Mouse (Mus musculus) cerebellum, postnatal 36 days (tissue): ENCODE data around the gene Gli1.

Experiments used
- DNase-seq, 2 experiments: peaks; one replicate each; pipeline ENCODE4 v3.0.0; 2021 to 2022; ENCODE audit warnings: mixed read lengths in 2 of 2

The Gli1 gene

DNA sequence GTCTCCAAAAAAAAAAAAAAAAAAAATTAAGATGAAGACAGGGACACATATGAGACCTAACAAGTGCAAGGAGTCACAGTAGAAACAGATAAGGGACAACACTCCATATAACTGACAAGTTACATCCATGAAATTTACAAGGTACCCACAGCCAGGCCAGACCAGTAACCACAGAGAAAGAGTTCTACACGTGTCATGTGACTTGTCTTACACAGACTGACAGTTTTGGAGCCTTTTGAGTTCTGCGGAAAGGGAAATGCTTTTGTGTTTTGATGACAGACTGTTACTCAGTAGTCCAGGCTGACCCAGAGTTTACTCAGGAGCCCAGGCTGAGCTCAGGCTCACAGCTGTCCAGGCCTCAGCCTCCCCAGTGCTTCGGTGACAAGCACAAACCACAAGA lies 1.3 kb upstream of the Gli1 start:
- no peak for DNase-seq

DNA sequence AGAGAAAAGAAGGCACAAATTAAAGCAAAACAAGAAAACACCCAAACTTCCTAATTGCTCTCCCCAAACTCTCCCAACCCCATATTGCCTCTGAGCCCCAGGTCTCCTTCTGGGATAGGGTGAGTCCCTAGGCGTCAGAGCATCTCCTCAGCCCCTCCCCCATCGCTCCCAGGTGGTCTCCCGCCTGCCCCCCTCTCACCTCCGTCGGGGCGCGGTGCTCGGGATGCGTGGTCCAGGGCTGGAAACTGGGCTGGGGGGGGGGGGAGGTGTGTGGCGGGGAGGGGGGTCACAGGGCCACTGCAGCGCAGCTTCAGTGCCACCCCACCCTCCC lies 449 bp downstream of the Gli1 start:
- no peak for DNase-seq

DNA sequence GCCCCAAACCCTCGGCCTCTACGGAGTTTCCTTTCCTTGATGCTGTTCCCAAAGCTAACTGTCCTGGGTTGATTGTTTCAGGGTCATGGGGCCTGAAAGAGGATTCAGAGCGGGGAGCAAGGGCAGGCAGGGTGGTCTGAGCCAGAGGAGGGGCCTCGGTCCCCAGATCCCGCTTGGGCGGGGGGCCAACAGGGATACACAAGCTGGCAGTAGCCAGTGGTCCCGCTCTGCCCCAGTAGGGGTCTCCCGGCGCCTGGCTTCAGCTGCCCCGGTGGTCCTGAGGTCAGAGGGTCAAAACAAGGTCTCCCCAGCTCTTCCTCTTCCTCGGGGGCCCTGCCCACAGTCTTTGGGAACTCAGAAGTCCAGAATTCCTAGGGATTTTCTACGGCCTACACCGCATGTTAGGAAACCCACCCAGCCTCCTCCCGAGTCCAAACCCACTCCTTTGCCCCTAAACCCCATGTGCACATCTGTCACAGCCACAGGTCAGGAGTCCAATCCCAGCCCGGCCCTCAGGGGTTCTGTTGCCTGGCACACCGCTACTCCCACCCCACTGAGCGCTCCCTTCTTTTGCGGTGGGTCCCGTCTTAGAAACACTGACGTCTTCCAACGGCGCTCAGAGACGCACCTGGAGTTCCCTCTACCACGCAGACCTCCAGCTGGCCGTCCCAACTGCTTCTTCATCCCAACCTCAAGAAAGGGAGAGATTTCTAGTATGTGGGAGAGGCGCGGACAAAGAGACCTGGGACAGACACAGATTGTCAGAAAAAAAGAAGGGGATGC lies 1.0 kb downstream of the Gli1 start:
- DNase-seq = no peak

DNA sequence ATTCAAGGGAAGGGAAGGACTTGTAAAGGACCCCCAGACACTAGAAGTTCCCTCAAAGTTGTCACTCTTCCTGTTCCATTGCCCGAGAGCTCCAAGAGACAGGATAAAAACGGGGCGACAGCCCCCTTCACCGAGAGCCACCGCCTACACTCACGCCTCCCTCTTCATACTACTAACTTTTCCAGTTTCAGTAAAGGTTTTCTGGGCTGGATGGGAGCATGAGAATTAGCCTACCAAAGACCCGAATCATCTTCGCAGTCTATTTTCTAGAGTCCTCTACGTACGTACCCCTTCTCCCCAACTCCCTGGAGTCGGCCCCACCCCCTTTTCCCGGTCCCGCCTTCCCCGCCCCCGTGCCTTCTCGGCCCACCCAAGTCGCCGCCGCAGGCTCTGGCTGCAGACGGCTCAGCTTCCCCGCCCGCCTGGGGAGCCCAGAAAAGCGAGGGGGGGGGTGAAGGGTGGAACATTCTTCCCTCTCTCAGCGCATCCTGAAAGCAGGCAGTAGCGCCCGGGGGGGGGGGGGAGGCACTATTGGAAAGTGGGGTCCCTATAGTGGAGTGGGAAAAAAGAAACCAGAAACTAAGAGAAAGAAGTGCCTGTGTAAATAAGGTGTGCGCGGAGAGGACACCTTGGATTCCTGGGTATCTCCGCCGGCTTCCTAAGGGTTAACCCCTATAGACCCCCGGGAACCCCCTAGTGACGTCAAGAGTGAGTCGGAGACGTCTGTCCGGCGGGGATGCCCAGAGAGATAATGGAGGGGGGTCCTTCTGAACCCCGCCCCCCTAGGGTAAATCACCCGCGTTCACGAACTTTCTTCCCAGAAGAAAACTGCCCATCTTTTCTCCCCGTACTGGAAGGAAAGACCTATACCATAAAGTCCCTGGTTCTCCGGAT lies 1.8 kb downstream of the Gli1 start:
- no peak for DNase-seq

DNA sequence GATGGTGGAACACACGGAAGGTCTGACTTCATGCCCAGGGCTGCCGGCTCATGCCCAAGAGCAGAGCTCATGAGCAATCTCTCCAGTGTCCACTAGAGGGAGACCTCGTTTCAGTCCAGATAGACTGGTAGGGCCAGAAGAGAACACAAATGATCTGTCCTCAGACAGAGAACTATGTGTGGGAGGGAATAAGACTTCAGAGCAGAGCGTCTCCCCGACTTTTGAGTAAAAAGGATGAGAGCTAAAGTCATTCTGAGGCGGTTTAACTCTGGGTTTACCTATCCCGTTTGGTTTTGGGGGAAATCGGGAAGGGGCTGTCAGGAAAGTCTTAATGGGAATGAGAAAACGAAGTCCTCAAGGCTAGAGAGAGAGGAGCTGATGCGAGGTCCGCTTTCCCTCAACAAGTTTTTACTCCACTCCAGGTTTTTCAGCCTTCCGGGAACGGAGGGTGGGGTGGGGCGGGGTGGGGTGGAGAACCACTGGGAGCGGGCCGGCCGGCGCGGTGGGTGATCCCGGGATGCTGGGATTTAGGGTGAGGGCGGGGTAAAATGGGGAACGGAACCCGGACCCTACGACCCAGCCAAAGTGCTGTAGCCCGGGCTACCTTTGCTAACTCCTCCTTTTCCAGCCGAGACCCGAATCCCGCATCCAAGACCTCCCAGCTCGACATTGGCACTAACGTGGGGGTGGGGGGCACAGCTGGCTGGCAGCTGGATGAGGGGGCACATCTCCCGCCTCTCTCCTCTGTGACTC lies 2.7 kb downstream of the Gli1 start:
- DNase-seq = peak; percentile 87 to 94

DNA sequence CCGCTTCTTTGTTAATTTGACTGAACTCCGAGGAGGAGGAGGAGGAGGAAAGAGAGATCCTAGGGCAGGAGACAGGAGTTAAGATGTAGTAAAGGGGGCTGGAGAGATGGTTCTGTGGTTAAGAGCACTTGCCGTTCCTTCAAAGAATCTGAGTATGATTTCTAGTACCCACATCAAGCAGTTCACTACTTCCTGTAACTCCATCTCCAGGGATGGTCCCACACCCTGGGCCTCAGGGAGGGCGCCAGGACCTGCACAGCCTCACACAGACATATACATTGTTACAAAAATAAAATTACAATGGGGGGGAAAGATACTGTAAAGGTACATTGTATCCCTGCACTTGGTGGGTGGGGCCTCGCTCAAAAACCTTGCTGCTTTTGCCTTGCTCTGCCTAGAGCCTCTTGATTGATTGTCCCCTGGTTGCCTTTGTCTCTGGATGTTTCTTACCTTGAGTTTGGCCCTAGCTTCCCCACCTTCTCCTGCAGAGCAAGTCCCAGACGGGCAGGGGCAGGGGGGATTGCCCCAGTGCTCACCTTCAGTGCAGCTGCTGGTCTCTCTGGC lies 4.2 kb downstream of the Gli1 start:
- no peak for DNase-seq

DNA sequence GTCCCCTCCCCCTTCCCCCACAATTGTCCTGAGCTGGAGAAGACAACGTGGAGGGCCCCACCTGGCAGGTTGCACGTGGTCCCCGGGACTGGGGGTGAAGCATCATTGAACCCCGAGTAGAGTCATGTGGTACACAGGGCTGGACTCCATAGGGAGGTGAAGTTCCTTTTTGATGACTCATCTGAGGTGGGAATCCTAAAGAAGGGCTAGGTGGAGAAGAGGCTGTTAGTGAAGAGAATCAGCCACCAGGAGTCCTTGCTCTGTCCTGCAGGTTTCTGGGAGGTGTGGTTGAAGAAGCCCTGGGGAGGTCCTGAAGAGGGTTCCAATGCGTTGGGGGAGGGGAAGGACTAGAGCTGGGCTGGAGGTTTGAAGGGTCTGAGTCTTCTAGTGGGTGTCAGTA lies 4.8 kb downstream of the Gli1 start:
- no peak for DNase-seq

DNA sequence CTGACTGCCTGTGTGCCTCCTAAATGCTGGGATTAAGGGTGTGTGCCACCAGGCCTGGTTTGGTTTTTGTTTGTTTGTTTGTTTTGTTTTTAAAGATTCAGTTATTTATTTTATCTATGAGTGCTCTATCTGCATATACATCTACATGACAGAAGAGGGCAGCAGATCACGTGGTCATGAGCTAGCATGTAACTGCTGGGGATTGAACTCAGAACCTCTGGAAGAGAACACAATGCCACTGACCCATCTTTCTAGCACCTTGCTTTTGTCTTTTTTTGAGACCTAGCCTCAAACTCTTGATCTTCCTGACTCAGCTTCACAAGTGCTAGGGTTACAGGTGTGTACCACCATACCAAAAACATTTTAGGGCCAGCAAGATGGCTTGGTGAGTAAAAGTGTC lies 6.5 kb downstream of the Gli1 start:
- DNase-seq = no peak

DNA sequence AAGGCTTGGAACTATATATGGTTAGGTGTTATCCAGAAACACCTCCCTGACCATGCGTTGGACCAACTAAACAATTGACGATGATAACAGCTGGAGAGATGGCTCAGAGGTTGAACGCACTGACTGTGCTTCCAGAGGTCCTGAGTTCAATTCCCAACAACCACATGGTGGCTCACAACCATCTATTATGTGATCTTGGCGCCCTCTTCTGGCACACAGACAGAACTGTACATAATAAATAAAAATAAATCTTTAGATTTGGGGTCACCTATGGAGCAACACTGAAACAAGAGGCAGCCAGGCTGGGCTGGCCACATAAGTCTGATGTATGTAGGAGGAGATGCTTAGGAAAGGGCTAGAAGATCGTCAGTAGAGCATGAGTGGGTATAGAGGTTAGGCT lies 8.6 kb downstream of the Gli1 start:
- DNase-seq = no peak

DNA sequence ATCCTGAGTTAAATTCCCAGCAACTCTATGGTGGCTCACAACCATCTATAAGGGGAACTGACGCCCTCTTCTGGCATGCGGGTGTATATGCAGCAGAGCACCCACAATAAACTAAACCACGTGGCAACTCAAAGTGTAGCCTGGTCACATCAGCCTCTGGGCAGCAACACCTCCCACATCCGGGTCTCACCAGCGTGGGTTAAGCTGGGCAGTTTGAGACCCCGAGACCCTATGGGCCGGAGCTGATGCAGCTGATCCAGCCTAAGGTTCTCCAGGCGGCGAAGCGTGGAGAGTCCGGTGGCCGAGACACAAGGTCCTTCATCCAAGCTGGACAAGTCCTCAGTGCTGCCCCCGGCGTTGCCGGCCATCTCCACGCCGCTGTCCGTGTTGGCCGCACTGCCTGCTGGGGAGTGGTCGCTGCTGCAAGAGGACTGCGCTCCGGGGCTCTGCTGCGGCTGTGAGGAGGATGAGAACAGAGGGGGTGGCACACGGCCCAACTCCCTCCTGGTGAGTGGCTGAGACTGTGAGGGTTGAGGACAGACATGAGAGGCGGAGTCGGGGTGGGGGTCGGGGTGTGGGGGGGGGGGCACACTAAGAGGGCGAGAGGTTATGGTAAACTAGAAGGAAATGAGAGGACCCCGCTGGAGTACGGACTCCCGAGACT lies 9.4 kb downstream of the Gli1 start:
- DNase-seq = no peak

DNA sequence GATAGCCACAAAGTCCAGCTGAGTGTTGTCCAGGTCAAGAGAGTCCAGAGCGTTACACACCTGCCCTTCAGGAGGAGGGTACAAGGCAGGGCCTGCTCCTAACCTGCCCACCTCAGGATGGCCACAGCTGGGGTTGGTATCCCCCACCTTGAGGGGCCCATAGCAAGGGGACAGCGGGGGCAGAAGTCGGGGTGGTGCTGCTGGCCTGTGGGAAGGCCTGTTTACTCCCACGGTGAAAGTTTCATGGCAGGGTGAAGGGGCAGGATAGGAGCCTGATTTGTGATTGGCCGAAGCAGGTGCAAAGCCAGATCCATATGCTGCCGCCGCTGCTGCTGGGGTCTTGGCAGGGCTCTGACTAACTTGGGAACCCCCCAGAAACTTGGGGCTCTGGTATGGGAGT lies 11.6 kb downstream of the Gli1 start:
- DNase-seq = no peak

DNA sequence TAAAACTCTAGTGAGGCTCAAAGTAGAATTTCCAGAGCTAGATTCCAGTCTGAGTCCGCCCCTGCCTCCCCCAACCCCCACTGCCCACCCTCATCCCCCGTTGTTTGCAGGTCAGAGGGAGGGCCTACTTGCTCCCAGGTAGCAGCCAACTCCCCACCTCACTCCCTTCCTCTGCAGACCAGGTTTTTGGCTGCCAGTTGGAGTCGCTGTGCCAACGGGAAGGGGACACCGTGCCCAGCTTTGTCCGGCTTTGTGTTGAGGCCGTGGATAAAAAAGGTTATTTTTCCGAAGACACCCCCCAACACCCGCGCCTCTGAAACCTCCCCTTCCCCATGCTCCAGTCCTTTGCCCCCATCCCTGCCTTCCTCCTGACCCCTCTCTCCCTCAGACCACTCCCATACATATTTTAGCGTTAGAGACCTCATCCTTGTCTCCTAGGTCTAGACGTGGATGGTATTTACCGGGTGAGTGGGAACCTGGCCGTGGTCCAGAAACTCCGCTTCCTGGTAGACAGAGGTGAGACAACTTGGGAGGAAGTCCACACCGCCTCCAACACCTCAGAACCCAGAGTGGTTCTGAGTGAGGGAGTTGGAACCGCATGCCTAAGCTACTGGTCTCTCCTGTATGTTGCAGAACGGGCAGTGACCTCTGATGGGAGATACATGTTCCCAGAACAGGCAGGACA lies 14.2 kb downstream of the Gli1 start:
- DNase-seq = peak in 1 of 2 experiments; percentile 37

DNA sequence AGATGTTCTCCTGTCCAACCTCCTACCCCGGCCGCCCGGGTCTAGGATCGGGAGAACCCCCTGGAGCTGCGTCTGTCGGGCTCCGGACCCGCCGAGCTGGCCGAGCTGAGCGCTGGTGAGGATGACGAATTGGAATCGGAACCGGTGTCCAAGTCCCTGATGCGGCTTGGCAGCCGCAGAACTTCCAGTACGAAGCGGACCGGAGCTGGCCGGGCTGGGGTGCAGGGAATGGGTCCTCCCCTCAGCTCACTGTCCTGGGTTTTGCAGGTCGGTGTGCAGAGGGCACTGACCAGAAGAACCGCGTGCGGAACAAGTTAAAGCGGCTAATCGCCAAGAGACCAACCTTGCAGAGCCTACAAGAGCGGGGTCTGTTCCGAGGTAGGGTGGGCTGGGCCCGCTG lies 14.9 kb downstream of the Gli1 start:
- DNase-seq = no peak

DNA sequence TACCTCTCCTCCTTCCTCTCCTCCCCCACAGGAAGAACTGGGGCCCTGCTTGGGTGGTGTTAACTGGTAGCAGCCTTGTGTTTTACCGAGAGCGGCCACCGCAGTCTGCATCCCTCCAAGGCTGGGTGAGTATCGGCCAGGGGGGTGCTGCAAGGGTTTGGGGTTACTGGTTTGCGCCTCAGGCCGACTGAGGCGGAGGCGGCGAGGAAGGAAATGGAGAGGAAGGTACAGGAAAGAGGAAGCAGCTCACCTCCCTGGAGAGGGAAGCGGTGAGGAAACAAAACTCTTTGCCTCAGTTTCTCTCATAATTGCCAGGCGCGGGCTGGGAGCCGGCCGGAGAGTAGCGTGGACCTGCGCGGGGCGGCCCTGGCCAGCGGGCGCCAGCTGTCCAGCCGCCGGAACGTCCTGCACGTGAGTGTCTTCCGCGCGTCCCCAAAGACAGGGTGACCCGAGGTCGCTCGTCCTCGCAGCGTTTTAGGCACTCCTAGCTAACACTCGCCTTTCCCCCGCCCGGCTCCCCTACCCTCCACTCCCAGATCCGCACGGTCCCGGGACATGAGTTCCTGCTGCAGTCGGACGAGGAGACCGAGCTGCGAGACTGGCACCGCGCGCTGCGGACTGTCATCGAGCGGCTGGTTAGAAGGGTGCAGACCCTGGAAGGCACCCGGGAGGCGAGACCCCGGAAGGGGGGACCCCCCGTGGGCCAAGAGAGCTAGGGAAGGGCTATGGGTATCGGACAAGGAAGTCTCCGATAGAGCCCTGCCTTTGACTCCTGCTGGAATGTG lies 15.6 kb downstream of the Gli1 start:
- peak in 1 of 2 experiments; percentile 33 for DNase-seq

DNA sequence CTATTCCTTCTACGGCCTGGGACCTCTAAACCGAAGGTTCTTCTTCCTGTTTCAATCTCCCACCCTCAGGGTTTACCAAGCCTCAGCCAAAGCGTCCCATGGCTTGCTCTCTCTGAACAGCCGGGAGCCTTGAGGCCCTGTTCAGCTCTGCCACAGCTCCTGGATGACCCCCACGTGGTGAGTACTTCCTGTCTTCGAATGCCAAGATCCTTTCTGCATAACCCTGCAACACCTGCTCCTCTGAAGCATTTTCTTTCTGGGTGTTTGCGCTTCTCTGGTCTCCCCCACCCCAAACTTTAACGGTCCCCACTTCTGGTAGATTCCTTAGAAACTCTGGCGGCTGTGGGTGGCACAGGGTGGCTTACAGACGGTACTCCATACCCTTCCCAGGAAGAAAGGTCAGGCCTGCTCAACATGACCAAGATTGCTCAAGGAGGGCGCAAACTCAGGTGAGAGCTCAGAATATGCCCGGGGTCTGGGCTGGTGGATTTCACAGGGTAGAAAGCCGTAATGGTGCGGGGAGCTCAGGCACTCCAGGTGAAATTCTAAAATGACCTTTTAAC lies 16.2 kb downstream of the Gli1 start:
- no peak for DNase-seq

DNA sequence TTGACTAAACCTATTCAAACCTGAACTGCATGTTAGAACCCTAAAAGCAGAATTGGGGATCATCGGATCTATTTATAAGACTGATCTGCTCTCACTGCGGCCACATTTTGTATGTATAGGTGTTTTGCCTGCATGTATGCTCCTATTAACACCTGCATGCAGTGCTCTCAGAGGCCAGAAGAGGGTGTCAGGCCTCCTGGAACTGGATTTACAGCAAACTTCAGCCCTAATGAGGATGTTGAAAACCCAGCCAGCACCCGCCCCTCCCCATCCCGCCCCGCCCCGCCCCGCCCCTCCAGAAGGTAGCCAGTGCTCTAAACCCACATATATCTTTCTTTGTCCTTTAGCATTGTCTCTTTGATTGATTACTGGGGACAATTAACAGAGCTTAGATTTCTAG lies 17.3 kb downstream of the Gli1 start:
- no peak for DNase-seq

DNA sequence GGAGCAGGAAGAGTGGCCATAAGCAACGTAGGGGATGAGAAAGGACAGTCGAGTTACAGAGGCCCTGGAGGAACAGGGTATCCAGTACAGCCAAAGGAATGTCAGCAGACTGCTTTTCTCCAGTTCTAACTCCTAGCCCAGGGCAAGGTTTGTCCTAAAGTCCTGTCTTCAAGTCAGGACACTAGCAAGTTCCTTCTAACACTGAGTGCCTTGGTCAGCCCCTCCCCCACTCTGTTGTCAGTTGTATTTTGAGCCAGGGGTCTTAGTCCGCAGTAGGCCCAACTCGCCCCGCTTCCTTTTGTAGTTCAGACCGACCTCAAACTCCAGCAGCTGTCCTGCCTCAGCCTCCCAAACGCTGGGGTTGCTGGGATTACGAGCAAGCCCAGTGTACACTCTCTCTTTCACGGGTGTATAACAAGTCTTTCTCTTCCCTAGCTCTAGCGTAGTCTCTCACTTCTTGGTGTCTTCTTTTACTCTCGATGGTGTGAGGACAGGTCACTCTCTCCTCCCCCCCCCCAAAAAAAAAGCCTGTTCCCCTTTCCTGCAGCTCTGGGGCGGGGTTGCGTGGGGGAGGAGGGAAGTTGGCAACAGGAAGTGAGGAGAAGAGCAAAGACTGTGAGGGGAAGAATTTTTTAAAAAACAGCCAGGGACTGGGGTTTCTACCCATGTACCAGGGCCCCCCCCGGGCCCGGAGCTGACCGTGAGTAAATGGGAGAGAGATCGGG lies 18.5 kb downstream of the Gli1 start:
- no peak for DNase-seq

DNA sequence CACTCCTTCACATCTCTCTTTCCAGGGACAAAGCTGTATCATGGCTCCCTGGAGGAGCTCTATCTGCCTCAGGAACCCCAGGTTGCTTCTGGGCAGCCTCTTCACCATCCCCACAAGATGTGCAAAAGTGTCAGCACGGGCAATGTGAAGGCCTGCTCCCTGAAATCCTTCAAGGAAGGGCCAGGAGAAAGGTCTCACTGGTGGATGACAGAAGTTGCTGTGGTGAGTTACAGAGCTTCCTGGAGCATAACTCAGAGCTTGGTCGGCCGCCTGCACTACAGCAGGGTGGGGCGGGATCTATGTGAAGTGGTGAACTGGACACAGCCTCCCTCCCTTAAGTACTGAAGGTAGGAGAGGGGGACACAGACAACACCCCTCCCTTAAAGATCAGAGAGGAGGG lies 19.1 kb downstream of the Gli1 start:
- no peak for DNase-seq

DNA sequence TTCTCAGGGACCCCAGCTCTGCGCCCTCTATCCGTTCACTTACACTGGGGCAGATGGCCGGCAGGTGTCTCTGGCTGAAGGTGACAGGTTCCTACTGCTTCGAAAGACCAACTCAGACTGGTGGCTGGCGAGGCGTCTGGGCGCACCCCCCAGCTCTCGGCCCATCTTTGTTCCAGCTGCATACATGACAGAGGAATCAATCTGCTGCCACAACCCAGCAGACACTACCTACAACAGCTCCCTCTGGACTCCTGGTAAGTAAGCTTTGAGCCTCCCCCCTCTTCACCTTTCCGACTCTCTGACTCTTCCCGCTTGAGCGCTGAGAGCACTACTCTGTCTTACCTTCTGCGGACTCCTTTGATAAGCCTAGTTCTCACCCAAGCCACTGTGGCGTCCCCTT lies 19.6 kb downstream of the Gli1 start:
- no peak for DNase-seq

DNA sequence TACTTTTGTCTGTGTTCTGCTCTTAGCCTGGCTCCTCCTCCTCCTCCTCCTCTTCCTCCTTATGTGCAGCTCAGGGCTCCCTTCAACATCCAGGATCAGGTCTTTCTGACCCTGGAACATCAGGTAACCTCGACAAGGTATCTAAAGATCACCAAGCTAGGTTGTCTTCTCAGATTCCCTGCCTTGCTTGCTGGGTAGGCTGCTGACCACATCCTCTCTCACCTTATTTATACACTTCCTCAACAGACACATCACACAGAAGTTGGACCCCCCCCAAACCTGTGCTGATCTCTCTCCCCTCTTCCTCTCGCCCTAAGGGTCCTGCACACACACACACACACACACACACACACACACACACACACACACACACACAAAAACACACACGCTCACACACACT lies 20.2 kb downstream of the Gli1 start, which contains the start of gene Arhgap9:
TSS of gene Arhgap9 (plus strand) at position 344 of the 400 bp plus-strand sequence.
- DNase-seq = no peak
